Mouse (Mus musculus) liver, embryonic 14.5 days (tissue): ENCODE measurements around the gene Phlpp1. TPM values are rescaled to one million over a fixed set of nuclear protein-coding genes. Genes with fewer than 3 reads are reported as not detected.

Experiments
- ATAC-seq: fragments of 200-750 bp; cut with Nextera tagmentation; 2 replicates; pipeline ENCODE4 v1.8.0; 2017; ENCODE audit warnings: moderate number of reproducible peaks, mild to moderate bottlenecking, moderate library complexity; ENCODE audit not compliant: insufficient read depth
- DNase-seq, 3 experiments: peaks; one replicate each; pipeline ENCODE4 v3.0.0-alpha.2; 2012 to 2013; ENCODE audit warnings: low read depth in 3 of 3, low spot score in 3 of 3
- H3K27ac ChIP-seq: fragments of 300-500 bp; sonication (generic); 2 replicates; pipeline ENCODE4 v1.5.1; 2014; ENCODE audit warnings: moderate library complexity, mild to moderate bottlenecking, control low read depth, inconsistent platforms
- H3K27me3 ChIP-seq: fragments of 300-500 bp; sonication (generic); 2 replicates; pipeline ENCODE4 v1.6.1; 2014; ENCODE audit warnings: mild to moderate bottlenecking, low read length, moderate library complexity; ENCODE audit not compliant: control insufficient read depth, insufficient read depth
- H3K36me3 ChIP-seq: fragments of 300-500 bp; sonication (generic); replicated peaks from 2 replicates; pipeline ENCODE4 v1.6.1; 2014; ENCODE audit warnings: low read depth; ENCODE audit not compliant: control insufficient read depth, insufficient read depth
- H3K4me1 ChIP-seq, 2 experiments: fragments of 200-500 bp in 1 of 2; fragments of 300-500 bp in 1 of 2; sonication (generic) in 1 of 2; replicated peaks; 2 replicates each; pipeline ENCODE4 v1.6.1; 2012 to 2014; ENCODE audit warnings: antibody characterized with exemption in 1 of 2, inconsistent platforms in 1 of 2, low read length in 1 of 2; ENCODE audit not compliant: control insufficient read depth in 2 of 2, insufficient read depth in 2 of 2
- H3K4me2 ChIP-seq: fragments of 300-500 bp; sonication (generic); 2 replicates; pipeline ENCODE4 v1.6.1; 2014; ENCODE audit warnings: low read depth, mild to moderate bottlenecking, control low read depth, moderate library complexity
- H3K4me3 ChIP-seq, 2 experiments: fragments of 200-500 bp in 1 of 2; fragments of 300-500 bp in 1 of 2; sonication (generic) in 1 of 2; 2 replicates each; pipeline ENCODE4 v1.5.1; 2012 to 2014; ENCODE audit warnings: low read depth in 2 of 2, low read length in 2 of 2, mild to moderate bottlenecking in 2 of 2, control low read depth in 1 of 2, inconsistent platforms in 1 of 2, moderate library complexity in 1 of 2; ENCODE audit not compliant: insufficient read depth in 1 of 2
- H3K9ac ChIP-seq: fragments of 300-500 bp; sonication (generic); replicated peaks from 2 replicates; pipeline ENCODE4 v1.6.1; 2014; ENCODE audit warnings: mild to moderate bottlenecking, control low read depth, moderate library complexity
- H3K9me3 ChIP-seq: fragments of 300-500 bp; sonication (generic); 2 replicates; pipeline ENCODE4 v1.6.1; 2016; ENCODE audit warnings: low read length, mixed read lengths; ENCODE audit not compliant: control insufficient read depth
- CTCF ChIP-seq: IDR thresholded peaks from 2 replicates; pipeline ENCODE4 v1.5.1; 2016; ENCODE audit warnings: antibody characterized with exemption, low read depth, control low read depth
- EP300 ChIP-seq: IDR thresholded peaks from 2 replicates; pipeline ENCODE4 v1.6.1; 2016; ENCODE audit warnings: antibody characterized with exemption, low read depth
- WGBS: fragments of 180-500 bp; shearing (Covaris S2); extraction: QIAGEN DNeasy Blood & Tissue Kit; methylation state at CpG from one replicate; pipeline ENCODE4 v1.1.7; 2014; ENCODE audit not compliant: insufficient replicate concordance; 5-methylcytosine and 5-hydroxymethylcytosine counted together
- polyA plus RNA-seq, 2 experiments: library from polyadenylated mRNA; depleted of rRNA in 1 of 2; stranded (reverse) in 1 of 2; unstranded in 1 of 2; fragments of >200 nt; fragmentation: Nextera tagmentation in 1 of 2; extraction: Ambion mirVana in 1 of 2; gene quantifications; 2 replicates each; pipeline versions ENCODE4 v1.2.1 to v1.2.3; 2012 to 2014

The Phlpp1 gene
- polyA plus RNA-seq, 2 experiments = 0.94 to 1.2 TPM

DNA sequence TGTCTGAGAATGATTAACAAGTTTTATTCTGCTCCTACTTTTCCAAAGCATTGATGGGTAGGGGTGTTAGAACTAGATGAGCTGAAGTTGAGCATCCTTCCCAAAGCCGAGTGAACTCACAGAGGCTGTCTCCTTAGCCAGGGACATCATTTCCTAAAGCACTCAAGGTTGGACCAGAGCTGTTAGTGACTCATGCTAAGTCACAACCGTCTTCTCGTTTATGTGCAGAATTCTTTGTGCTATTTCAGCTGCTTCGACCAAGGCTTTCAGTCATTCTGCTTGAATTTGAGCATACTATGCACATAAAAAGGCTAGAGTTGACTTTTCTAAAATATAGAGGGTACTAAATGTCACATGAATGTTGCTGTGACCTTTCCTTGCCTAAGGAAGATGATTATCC lies 142.9 kb downstream of the Phlpp1 start:
- H3K27me3 ChIP-seq = no peaks in the 10 kb centered on the region
- TF ChIP-seq CTCF (no peak), EP300 (no peak)
- H3K4me1 ChIP-seq = no peaks in the 10 kb centered on the region
- whole genome bisulfite sequencing = 66% methylated on average over 4 of the region's 4 CpGs
- no peak overlapping the region for H3K27ac ChIP-seq
- no peaks in the 10 kb centered on the region for H3K9me3 ChIP-seq
- H3K4me3 ChIP-seq = no peak overlapping the region
- H3K4me2 ChIP-seq = no peak overlapping the region
- no peak for DNase-seq
- H3K9ac ChIP-seq = no peak overlapping the region
- ATAC-seq = no peak
- H3K36me3 ChIP-seq = no peaks in the 10 kb centered on the region

DNA sequence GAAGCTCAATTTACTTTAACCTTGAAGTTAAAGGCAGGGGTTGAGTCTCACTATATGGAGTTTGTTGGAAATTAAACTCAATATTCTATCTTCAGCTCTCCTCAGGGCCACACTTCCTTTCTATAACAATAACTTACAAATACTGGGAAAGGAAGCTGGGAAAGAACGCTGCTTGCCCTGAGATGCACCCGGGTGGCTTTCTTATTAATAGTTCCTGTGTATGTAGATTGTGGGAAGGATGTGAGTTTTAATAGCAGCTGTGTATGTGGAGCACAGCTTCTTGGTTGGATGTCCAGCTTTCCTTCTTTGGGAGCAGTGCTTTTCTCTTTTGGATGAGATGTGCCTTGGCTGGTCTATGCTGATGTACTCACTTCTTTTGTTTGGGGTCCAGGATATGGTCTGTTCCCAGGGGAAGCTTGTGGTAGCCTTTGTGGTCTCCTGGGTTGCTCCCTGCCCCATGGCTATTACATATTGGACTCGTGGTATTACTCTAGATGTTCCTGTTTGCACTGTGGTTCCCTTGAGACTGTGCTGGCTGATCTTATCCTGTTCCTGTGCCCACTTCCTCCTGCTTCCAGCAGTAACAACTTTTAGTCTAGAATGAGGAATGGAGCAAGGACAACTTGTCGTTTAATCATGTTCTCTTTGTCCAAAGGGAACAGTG lies 145.2 kb downstream of the Phlpp1 start:
- Histone ChIP-seq H3K36me3 (no peaks in the 10 kb centered on the region), H3K4me1 (no peaks in the 10 kb centered on the region), H3K4me2 (no peak overlapping the region), H3K9ac (no peak overlapping the region), H3K27me3 (no peaks in the 10 kb centered on the region), H3K4me3 (no peak overlapping the region), H3K9me3 (no peaks in the 10 kb centered on the region), H3K27ac (no peak overlapping the region)
- 14% methylated on average over 4 of the region's 4 CpGs for whole genome bisulfite sequencing
- TF ChIP-seq EP300 (no peak), CTCF (no peak)
- no peak for DNase-seq
- ATAC-seq = no peak

GRCm38 (mm10) chr1:106318341-106318740 lies 146.8 kb downstream of the Phlpp1 start:
- DNase-seq (no peak), ATAC-seq (no peak)
- no peaks in the 10 kb centered on the region for H3K4me1 ChIP-seq
- WGBS = 62% methylated on average over 5 of the region's 5 CpGs
- no peak overlapping the region for H3K27ac ChIP-seq
- no peaks in the 10 kb centered on the region for H3K27me3 ChIP-seq
- no peak overlapping the region for H3K9ac ChIP-seq
- no peak overlapping the region for H3K4me2 ChIP-seq
- H3K4me3 ChIP-seq = no peak overlapping the region
- TF ChIP-seq EP300 = no peak
- TF ChIP-seq CTCF = no peak
- no peaks in the 10 kb centered on the region for H3K36me3 ChIP-seq
- H3K9me3 ChIP-seq = no peaks in the 10 kb centered on the region

- H3K4me2 ChIP-seq = no peak overlapping the region
- ATAC-seq (no peak), DNase-seq (no peak)
- WGBS = 41% methylated on average over 1 of the region's 1 CpGs
- H3K36me3 ChIP-seq = no peaks in the 10 kb centered on the region
- H3K27me3 ChIP-seq = no peaks in the 10 kb centered on the region
- TF ChIP-seq CTCF = no peak
- no peak for TF ChIP-seq EP300
- no peaks in the 10 kb centered on the region for H3K9me3 ChIP-seq
- no peaks in the 10 kb centered on the region for H3K4me1 ChIP-seq
- H3K4me3 ChIP-seq = no peak overlapping the region
- H3K9ac ChIP-seq = no peak overlapping the region
- no peak overlapping the region for H3K27ac ChIP-seq
Observed at GRCm38 (mm10) chr1:106320583-106320982, 149.0 kb downstream of the Phlpp1 start.

- H3K4me3 ChIP-seq = no peak overlapping the region
- no peaks in the 10 kb centered on the region for H3K27me3 ChIP-seq
- H3K9ac ChIP-seq = no peak overlapping the region
- no peak overlapping the region for H3K4me2 ChIP-seq
- H3K4me1 ChIP-seq = no peaks in the 10 kb centered on the region
- H3K27ac ChIP-seq = no peak overlapping the region
- ATAC-seq (no peak), DNase-seq (peak in 1 of 3 experiments; percentile 11)
- no peaks in the 10 kb centered on the region for H3K36me3 ChIP-seq
- TF ChIP-seq EP300 (no peak), CTCF (no peak)
- 76% methylated on average over 8 of the region's 8 CpGs for WGBS
- H3K9me3 ChIP-seq = no peaks in the 10 kb centered on the region
Observed at GRCm38 (mm10) chr1:106321432-106322126, 150.0 kb downstream of the Phlpp1 start.
